Mouse (Mus musculus): ENCODE measurements around the gene Arsb.

DNA sequence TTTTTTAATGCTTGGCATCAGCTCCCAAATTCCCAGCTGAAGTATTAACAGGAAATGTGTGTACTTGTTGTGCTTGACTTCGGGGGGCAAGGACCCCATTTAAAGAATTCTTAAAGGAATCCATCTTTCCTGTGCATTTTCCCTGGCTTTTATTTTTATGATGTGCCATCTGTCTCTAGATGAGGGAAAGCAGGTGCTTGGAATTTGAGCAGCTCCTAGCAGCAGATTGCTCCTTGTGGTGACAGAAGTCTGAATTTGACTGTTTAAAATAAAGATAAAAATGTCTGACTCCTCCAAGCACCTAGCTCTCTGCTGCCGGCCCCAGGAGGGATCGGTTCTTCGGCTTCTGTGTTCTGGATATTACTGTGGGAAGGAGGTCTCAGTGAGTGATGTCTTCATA is 49.5 kb upstream of the Arsb start:
- no peak for TF ChIP-seq CTCF (conservative IDR thresholded peaks at IDR 0.05; ENCODE audit: low read length)
- TF ChIP-seq NANOG (IDR thresholded peaks at IDR 0.05; ENCODE audit: borderline replicate concordance, low read length), result no peak
- TF ChIP-seq POU5F1 (IDR thresholded peaks at IDR 0.05; ENCODE audit: borderline replicate concordance, low read length), result no peak
